Mouse (Mus musculus) adrenal gland, postnatal 4 days (tissue): ENCODE results near the gene Tmem203. TPM values are rescaled to one million over a fixed set of nuclear protein-coding genes. Genes with fewer than 3 reads are reported as not detected.
A peak's percentile ranks its signal among the peaks of the same experiment; 100 is the strongest.

Source experiments
- DNase-seq, 2 experiments: peaks; one replicate each; pipeline ENCODE4 v3.0.0; 2021 to 2022; ENCODE audit warnings: low spot score in 2 of 2, mixed read lengths in 2 of 2
- long read RNA-seq, 2 experiments: library from polyadenylated mRNA; stranded (forward); transcript quantifications; one replicate each; pipeline ENCODE4 v2.0.0; 2021
- total RNA-seq, 2 experiments: library from RNA; stranded (reverse); gene quantifications; 2 replicates each; pipeline ENCODE4 v1.2.3; 2021

Tmem203 gene
- total RNA-seq, result 10 to 100 TPM; 28.9 to 38.5 TPM
- long read RNA-seq, experiment 1, transcript Tmem203-201 (1 exons, 854 nt), result major isoform, 48 of 48 reads
- long read RNA-seq, experiment 1, partial matches to known transcripts, result 0 of 48 reads
- long read RNA-seq, experiment 1, other reads (novel, unspliced or antisense), result 0 of 48 reads
- long read RNA-seq, experiment 2, transcript Tmem203-201 (1 exons, 854 nt), result major isoform, 57 of 57 reads
- long read RNA-seq, experiment 2, partial matches to known transcripts, result 0 of 57 reads
- long read RNA-seq, experiment 2, other reads (novel, unspliced or antisense), result 0 of 57 reads

DNA sequence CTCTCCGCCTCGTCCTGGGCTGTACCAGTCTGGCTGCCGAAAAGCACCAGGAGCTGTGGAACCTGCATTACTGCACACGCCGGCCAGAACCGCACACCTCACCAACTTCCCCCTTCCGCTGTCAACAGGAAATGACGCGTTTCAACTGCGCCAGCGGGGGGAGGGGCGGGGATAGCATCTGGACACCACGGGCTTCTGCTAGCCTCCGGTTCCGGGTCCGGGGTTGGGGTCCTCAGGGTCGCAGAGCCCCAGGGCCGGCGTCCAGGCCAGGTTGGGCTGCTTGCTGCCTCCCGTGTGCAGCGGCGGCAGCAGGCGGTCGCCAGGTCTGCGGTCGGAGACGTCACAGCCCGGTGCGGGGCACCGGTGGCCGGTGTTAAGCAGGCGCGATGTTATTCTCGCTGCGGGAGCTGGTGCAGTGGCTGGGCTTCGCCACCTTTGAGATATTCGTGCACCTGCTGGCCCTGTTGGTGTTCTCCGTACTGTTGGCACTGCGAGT lies at the start of gene Tmem203:
Tmem203 (plus strand) TSS at position 156 of the 496 bp plus-strand sequence.
- peak; percentile 63 to 79 for DNase-seq

- DNase-seq, result no peak
Observed at GRCm38 (mm10) chr2:25207593-25207992, 47.6 kb upstream of the Tmem203 start.

- DNase-seq, result no peak
Observed at GRCm38 (mm10) chr2:25210686-25211085, 44.6 kb upstream of the Tmem203 start.

DNA sequence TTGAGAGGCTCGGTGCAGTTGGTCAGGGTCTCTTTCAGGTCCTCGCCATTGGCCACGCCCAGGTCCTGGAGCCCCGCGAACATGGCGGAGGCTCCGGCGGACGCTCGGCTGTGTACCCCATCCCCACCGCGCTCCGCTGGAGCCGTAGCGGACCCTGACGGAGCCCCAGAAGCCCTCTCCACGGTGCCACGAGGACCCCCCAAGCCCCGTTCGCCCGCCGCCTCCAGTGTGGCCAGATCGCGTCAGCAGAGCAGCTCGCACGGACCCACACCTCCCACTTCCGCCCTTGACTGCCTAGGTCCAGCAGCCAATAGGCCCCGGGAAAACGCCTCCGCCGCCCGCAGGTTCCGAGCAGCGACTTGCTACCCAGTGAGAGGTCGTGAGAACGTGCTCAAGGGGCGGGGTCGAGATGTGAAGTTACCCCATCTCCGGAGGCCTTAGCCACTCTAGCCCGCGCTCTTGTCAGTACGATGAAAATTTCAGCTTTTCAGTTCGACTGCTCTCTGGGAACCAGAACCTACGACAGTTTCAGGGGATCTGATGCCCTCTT lies 44.0 kb upstream of the Tmem203 start, which contains the start of gene Nelfb:
Nelfb (minus strand) TSS at position 369 of the 550 bp plus-strand sequence.
- peak; percentile 76 to 84 for DNase-seq

DNA sequence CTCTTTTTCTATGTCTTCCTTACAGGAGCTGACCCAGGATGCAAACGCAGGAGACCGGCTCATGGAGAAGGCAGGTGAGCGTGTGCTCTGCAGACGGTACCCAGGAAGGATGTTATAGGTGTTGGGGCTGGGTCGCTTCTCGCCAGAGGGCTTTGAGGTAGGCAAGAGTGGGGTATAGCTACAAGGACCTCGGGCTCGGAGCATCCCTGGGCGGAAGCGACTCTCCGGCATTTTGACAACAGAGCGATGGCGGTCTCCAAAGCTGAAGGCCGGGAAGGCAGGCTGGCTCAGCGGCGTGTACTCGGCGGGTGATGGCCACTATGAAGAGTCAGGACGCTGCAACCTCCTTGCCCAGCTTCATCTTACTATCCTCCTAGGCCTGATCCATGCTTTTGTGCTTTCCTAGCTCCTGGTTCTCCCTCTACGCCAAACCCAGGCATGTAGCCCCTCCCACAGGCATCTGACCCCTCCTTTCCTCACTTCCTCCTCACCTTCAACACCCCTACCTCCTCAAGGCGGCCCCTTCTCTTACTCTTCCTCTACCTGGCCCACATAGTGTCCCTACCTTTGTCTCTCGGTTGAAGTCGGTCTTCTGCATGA lies 41.9 kb upstream of the Tmem203 start:
- no peak for DNase-seq

- DNase-seq, result no peak
Observed at GRCm38 (mm10) chr2:25214444-25214843, 40.8 kb upstream of the Tmem203 start, which contains the start of gene Stpg3. Stpg3 (minus strand) TSS chr2:25214637.

DNA sequence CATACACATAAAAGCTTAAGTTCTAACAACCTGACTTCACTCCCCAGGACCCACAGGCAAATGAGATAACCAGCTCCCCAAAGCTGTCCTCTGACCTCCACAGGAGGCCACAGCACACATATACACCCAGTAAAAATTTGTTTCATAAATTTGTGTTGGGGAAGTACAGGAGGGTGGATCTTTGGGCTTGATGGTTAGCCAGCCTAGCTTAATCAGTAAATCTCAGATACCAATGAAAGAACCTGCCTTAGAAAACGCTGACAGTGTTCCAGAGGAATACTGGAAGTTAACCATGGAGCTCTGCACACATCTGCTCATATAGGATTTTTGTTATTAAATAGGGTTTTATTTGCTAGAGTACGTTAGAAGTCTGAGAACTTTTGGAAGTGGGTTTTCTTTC lies 37.6 kb upstream of the Tmem203 start:
- no peak for DNase-seq

DNA sequence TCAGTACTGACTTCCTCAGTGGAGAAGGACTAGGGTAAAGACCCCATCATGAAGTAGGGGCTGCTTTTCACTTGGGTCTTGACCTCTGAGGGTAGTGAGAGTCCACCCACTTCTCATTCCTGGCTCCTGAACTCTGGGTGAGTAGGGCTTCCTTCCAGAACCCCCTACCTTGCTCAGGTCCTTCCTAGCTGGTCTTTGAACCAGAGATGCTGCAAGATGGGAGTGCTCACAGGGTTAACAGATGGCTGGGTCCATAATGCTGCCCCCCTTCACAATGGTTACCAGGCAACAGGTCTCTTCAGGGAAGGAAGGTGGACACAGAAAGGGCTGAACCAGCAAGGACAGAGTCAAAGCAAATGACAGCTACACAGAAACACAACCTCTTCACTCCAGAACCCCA lies 36.8 kb upstream of the Tmem203 start, which contains the start of gene Fam166a:
Fam166a (plus strand) TSS at position 301 of the 400 bp plus-strand sequence.
- DNase-seq, result no peak

DNA sequence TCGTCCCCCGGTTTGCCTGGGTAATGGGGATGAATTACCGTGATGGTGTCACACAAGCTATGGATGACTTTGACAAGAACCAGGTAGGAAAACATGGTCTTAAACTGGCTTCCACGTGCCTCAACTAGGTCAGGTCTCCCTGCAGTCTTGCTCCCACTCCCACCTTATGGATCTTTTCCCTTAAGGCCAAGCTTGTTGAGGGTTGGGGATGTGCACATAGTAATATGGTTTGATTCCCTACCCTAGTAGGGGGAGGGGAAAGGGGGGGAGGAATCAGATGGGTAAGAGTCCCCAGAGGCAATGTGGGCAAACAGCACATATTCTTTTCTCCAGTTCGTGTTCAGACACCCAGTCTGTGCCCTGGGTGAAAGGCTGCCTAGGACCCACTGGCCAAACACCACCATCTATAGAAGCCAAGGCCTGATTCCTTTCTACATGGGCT lies 33.9 kb upstream of the Tmem203 start:
- DNase-seq, result no peak

DNA sequence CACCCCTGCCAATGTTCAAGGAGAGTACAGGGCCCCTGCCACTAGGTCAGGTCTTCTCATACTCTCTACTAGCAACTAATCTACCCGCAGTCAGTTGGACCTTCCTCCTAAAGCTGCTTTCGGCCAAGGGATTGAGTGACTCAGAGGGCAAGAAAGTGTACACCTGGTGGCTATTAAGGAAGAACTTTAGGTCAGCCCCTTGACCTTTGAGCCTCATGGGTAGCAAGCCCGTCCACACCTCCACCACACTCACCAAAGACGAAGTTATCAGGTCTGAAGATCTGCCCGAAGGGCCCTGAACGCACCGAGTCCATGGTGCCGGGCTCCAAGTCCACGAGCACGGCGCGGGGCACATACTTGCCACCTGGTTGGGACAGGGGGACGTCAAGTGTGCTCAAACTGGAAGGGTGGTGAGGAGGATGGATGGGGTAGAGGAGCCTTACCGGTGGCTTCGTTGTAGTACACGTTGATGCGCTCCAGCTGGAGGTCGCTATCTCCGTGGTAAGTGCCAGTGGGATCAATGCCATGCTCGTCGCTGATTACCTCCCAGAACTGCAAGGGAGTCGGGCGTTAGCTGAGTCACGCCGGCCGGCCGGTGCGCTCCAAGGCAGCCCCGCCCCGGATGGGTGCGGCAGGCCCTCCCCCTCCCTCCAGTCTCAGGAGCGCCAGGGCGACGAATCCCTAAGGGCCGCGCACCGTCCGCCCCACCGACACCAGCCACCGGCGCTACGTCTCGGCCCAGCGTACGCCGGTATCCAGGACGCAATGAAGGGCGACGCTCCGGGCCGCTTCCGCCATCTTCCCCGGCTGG lies 31.4 kb upstream of the Tmem203 start:
- peak; percentile 60 to 61 for DNase-seq

DNA sequence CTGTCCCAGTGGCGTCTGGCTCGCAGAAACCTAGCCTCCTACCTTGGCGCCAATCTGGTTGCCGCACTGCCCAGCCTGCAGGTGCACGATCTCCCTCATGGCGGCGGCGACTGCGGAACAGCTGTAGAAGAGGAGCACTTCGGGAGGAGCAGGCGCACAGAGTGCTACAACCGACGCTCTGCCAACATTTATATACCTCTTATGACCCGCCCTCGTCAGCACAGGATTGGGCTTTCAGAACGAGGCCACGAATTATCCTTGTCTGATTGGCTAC lies 30.8 kb upstream of the Tmem203 start, which contains the start of gene Tubb4b:
Tubb4b (minus strand) TSS at position 211 of the 274 bp plus-strand sequence.
- DNase-seq, result no peak

DNA sequence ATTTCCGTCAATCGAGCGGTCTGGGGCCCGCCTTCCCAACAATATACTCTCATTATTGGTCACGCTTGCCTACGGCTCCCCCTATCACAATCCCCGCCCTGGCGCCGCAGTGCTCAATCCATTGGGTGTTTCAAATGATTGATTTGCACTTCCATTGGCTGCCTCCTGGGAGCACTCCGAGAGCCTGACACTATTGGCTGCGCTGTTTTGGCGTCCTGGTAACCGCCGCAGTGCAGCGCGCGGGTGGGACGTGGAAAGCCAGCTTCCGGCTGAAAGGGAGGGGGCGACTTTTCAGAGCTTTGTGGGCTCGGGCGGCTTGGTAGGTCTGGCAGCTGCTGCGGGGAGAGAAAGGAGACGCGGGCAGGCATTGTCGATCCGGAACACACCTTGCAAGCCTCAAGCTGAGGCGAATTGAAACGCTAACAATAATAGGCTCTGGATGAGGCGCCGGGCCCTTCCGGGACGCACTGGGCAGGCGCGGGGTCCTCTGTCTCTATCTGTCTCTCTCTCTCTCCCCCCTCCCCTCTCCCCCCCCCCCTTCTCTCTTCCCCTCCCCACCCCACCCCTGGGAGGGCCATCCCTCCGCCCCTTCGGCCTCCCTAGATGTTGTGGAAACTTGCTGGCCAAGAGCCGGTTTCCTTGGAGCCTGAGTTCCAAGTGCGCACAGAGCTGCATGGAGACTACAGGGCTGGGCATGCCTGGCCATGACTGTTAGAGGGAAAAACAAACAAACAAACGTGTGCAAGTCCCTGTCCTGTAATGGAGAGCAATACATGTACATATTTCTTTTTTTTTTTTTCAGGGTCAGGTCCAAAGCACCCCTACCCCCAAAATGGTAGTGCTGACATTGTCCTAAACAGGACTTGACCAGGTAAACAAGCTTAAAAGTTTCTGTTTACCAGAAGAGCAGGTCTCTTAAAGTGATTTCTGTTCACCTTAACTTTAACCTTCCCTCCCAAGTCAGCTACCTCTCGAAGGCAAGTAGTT lies 30.2 kb upstream of the Tmem203 start:
- DNase-seq, result peak; percentile 84 to 96

DNA sequence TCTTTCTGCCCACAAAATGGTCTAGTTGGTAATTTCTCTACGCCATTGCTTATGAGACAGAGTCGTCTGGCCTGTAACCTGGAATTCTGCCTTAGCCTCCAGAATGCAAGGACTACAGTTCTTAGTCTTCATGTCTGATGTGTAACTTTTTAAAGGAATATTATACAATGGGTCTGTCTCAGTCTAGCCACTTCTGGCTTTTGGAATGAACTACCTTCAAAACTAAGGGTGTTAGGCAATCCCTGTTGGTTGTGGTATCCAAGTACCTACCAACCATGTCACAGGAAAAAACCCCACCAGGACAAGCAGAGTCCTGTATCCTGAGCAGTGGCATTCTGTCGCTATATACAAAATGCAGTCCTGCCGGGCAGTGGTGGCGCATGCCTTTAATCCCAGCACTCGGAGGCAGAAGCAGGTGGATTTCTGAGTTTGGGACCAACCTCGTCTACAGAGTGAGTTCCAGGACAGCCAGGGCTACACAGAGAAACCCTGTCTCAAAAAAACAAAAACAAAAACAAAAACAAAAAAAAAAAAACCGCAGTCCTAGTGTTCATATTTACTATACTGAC lies 29.3 kb upstream of the Tmem203 start:
- DNase-seq, result no peak

GRCm38 (mm10) chr2:25226864-25227263 lies 28.4 kb upstream of the Tmem203 start:
- no peak for DNase-seq

DNA sequence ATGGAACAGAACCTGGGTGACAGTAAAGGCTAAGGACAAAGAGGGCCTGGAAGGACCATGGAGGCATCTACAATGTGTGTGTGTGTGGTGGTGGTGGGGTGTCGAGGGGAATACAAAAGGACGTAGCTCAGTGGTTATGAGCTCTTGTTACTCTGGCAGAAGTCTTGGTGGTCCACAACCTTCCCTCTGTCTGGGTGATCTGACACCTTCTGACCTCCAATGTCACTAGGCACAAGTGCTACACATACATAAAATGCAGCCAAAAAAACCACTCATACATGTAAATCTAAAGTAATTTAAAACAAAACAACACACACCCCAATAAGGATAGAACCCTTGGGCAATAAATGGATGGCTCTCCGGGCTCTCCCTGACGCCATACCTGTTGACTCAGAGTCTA lies 27.8 kb upstream of the Tmem203 start:
- DNase-seq, result no peak

- peak; percentile 62 to 78 for DNase-seq
Observed at GRCm38 (mm10) chr2:25228431-25228889, 26.8 kb upstream of the Tmem203 start.

DNA sequence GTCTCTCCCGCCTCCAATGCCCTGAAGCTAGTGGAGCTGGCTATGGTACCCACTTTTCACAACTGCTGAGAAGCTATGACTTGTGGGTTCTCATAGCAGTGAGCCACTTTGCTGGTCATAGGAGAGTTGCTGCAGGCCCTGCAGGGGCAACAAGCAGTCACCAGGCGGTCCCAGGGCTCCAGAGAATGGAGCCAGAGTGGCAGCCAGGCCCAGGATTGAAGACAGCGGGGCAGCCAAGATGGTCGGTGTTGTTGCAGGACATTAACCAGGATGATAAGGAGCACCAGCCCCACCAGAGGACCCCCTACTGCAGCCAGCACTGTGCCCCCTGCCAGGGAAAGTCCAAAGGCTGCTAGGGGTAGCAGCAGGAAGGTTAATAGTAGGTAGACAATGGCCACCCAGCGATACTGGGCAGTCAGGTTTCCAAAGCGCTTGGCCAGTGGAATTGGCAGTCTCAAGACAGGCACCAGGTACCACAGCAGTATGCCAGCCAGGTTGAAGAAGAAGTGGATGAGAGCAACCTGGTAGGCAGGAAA lies 26.2 kb upstream of the Tmem203 start:
- no peak for DNase-seq

- DNase-seq, result no peak
Observed at GRCm38 (mm10) chr2:25229582-25229981, 25.7 kb upstream of the Tmem203 start.

- no peak for DNase-seq
Observed at GRCm38 (mm10) chr2:25230581-25230980, 24.7 kb upstream of the Tmem203 start.
